Mouse (Mus musculus) testis, adult 2 months (tissue): Measurements from ENCODE around the gene Mmrn2.

ENCODE experiments used
- CTCF ChIP-seq: fragments of 200-500 bp; IDR thresholded peaks from 2 replicates; pipeline ENCODE4 v1.5.1; 2012; ENCODE audit warnings: low read depth, mild to moderate bottlenecking, inconsistent platforms, low read length, moderate library complexity; ENCODE audit not compliant: control insufficient read depth, insufficient read depth, insufficient replicate concordance
- POLR2A ChIP-seq: fragments of 200-500 bp; IDR thresholded peaks from 2 replicates; pipeline ENCODE4 v1.6.1; 2012; ENCODE audit warnings: low read depth, mild to moderate bottlenecking, inconsistent platforms, low read length, moderate library complexity; ENCODE audit not compliant: control insufficient read depth

DNA sequence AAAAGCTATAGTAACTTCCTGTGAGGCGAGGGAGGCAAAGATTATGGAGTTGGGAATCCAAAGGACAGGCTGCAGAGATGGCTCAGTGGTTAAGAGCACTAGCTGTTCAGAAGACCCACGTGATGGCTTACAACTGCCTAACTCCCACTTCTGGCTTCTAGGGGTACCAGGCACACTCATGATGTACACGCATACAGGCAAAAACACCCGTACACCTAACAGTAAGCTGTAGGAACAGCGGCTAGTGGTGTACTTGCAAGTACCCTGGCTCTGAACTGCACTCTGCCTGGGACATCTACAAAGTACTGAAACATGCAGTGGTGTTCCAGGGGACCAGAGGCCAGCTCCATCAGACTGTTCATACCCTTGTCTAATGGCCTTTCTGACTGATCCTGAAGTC is 28.2 kb upstream of the Mmrn2 start:
- TF ChIP-seq CTCF = no peak
- TF ChIP-seq POLR2A = no peak
